Mouse (Mus musculus): ENCODE data around the gene Cfap20.

GRCm38 (mm10) chr8:95429945-95430344 lies 4.7 kb downstream of the Cfap20 start:
- TF ChIP-seq CTCF (IDR thresholded peaks at IDR 0.05 in 2 of 3, conservative IDR thresholded peaks at IDR 0.05 in 1 of 3; ENCODE audit: control insufficient read depth in 1 of 3, insufficient read depth in 1 of 3, low read depth in 2 of 3, low read length in 3 of 3, poor library complexity in 1 of 3, severe bottlenecking in 1 of 3) (no peak), MYB (IDR thresholded peaks at IDR 0.05; ENCODE audit: low read depth, low read length) (no peak), USF1 (IDR thresholded peaks at IDR 0.05; ENCODE audit: low read depth, low read length) (no peak), NRF1 (IDR thresholded peaks at IDR 0.05; ENCODE audit: insufficient read depth, low read depth, low read length, poor library complexity, severe bottlenecking) (no peak), GATA1 (IDR thresholded peaks at IDR 0.05; ENCODE audit: low read depth, low read length) (no peak), EP300 (IDR thresholded peaks at IDR 0.05; ENCODE audit: low read depth in 1 of 2, low read length in 2 of 2) (no peak), UBTF (IDR thresholded peaks at IDR 0.05; ENCODE audit: borderline replicate concordance, insufficient read depth, low read depth, low read length) (no peak), ZC3H11A (IDR thresholded peaks at IDR 0.05; ENCODE audit: low read depth, low read length) (no peak), TAL1 (IDR thresholded peaks at IDR 0.05; ENCODE audit: low read length) (no peak), POLR2A (IDR thresholded peaks at IDR 0.05; ENCODE audit: control insufficient read depth in 1 of 2, insufficient read depth in 1 of 2, low read depth in 1 of 2, low read length in 2 of 2, poor library complexity in 1 of 2) (no peak), SIN3A (IDR thresholded peaks at IDR 0.05; ENCODE audit: low read length) (no peak), TBP (IDR thresholded peaks at IDR 0.05; ENCODE audit: low read depth, low read length) (no peak), GABPA (IDR thresholded peaks at IDR 0.05; ENCODE audit: low read depth, low read length) (no peak), MAZ (IDR thresholded peaks at IDR 0.05; ENCODE audit: low read depth, low read length) (no peak)
